Mouse (Mus musculus) Patski (cell line): ENCODE measurements at regions not wholly inside any gene's neighbourhood (a gene's known extent, or its start where the extent isn't known, plus 50 kb on each side); places are given as distances from the start of the nearest gene placed in this dataset.
A peak's percentile ranks its signal among the peaks of the same experiment; 100 is the strongest.

Experiments used
- ATAC-seq: fragments of 100-300 bp; one replicate; pipeline ENCODE4 v1.8.0; 2021
- CTCF ChIA-PET: fragments of 350-600 bp; sonication (Branson Sonifier 250); formaldehyde crosslinking; loops from one replicate; lab custom pipeline; 2022; ENCODE audit warnings: inconsistent platforms; lab: Charles Lee
- POLR2A ChIA-PET: fragments of 350-600 bp; sonication (Branson Sonifier 250); formaldehyde crosslinking; loops from one replicate; lab custom pipeline; 2022; ENCODE audit warnings: antibody characterized with exemption, inconsistent platforms; lab: Charles Lee
- DNase-seq: peaks from one replicate; pipeline ENCODE4 v3.0.0-alpha.2; 2011; ENCODE audit warnings: low read depth, low spot score
- H3K27me3 ChIP-seq: fragments of 371-371 bp; one replicate; pipeline ENCODE4 v1.5.1; 2021
- CTCF ChIP-seq: fragments of 100-300 bp; IDR thresholded peaks from one replicate; pipeline ENCODE4 v1.5.1; 2021
- in situ Hi-C: fragments of 300-500 bp; cut with MboI; formaldehyde crosslinking; loops from 3 replicates; pipeline ENCODE4 v1.11.1; 2018; ENCODE audit warnings: low pct_unique_long_range_greater_than_20kb, mixed read lengths

- H3K27me3 ChIP-seq: peaks cover 40% of the 10 kb centered on the region
- no peak for TF ChIP-seq CTCF
- ATAC-seq: no peak
- CTCF ChIA-PET: interaction anchor here (0.8 kb wide), 1 partner anchor 17 kb away, joined by 3 read pairs; no protein-coding TSS in a partner anchor
- POLR2A ChIA-PET: no interaction called here
- in situ Hi-C loops: no loop called here
- no peak for DNase-seq
Observed at GRCm38 (mm10) chr1:76793438-76793837, 721.5 kb downstream of the Epha4 start.

- in situ Hi-C loops: no loop called here
- ATAC-seq: no peak
- CTCF ChIA-PET: no interaction called here
- peaks cover 24% of the 10 kb centered on the region for H3K27me3 ChIP-seq
- no peak for TF ChIP-seq CTCF
- POLR2A ChIA-PET: no interaction called here
- DNase-seq: no peak
Observed at GRCm38 (mm10) chr1:76819906-76820305, 695.0 kb downstream of the Epha4 start.

- peaks cover 24% of the 10 kb centered on the region for H3K27me3 ChIP-seq
- no peak for TF ChIP-seq CTCF
- in situ Hi-C loops: no loop called here
- ATAC-seq: no peak
- ChIA-PET POLR2A (no interaction called here), CTCF (no interaction called here)
- no peak for DNase-seq
Observed at GRCm38 (mm10) chr1:76821610-76822009, 693.3 kb downstream of the Epha4 start.

- CTCF ChIA-PET: interaction anchor here (1.5 kb wide), 1 partner anchor 9 kb away, joined by 5 read pairs; no protein-coding TSS in a partner anchor
- peak; percentile 65 for ATAC-seq
- no peaks in the 10 kb centered on the region for H3K27me3 ChIP-seq
- TF ChIP-seq CTCF: no peak
- in situ Hi-C loops: loop anchor here (25.0 kb wide), 1 partner anchor 683 kb away; the partner anchor contains the start of gene Epha4
- POLR2A ChIA-PET: no interaction called here
- peak; percentile 56 for DNase-seq
Observed at GRCm38 (mm10) chr1:76829690-76830089, 685.2 kb downstream of the Epha4 start.

GRCm38 (mm10) chr1:76832311-76832710 lies 682.6 kb downstream of the Epha4 start:
- ATAC-seq (no peak), DNase-seq (no peak)
- H3K27me3 ChIP-seq: no peaks in the 10 kb centered on the region
- CTCF ChIA-PET: no interaction called here
- in situ Hi-C loops: loop anchor here (25.0 kb wide), 1 partner anchor 680 kb away; the partner anchor contains the start of gene Epha4
- TF ChIP-seq CTCF: no peak
- POLR2A ChIA-PET: no interaction called here

GRCm38 (mm10) chr1:76835028-76835683 lies 679.7 kb downstream of the Epha4 start:
- in situ Hi-C loops: loop anchor here (25.0 kb wide), 1 partner anchor 677 kb away; the partner anchor contains the start of gene Epha4
- POLR2A ChIA-PET: no interaction called here
- DNase-seq (peak; percentile 28), ATAC-seq (peak; percentile 91)
- no peak for TF ChIP-seq CTCF
- CTCF ChIA-PET: no interaction called here
- H3K27me3 ChIP-seq: no peaks in the 10 kb centered on the region

GRCm38 (mm10) chr1:76849346-76849745 lies 665.5 kb downstream of the Epha4 start:
- peaks cover 8% of the 10 kb centered on the region for H3K27me3 ChIP-seq
- TF ChIP-seq CTCF: no peak
- ATAC-seq (no peak), DNase-seq (no peak)
- ChIA-PET CTCF (no interaction called here), POLR2A (no interaction called here)
- in situ Hi-C loops: loop anchor here (25.0 kb wide), 1 partner anchor 663 kb away; the partner anchor contains the start of gene Epha4

GRCm38 (mm10) chr1:76866304-76866968 lies 648.5 kb downstream of the Epha4 start:
- no peak for DNase-seq

GRCm38 (mm10) chr1:76873207-76873606 lies 641.7 kb downstream of the Epha4 start:
- ChIA-PET CTCF (no interaction called here), POLR2A (no interaction called here)
- DNase-seq: no peak
- H3K27me3 ChIP-seq: peaks cover 6% of the 10 kb centered on the region
- no peak for ATAC-seq
- in situ Hi-C loops: no loop called here
- no peak for TF ChIP-seq CTCF

More at GRCm38 (mm10) chr1:76866304-76866968, 648.5 kb downstream of the Epha4 start:
- POLR2A ChIA-PET: no interaction called here
- in situ Hi-C loops: no loop called here
- TF ChIP-seq CTCF: no peak
- no peak for ATAC-seq
- peaks cover 28% of the 10 kb centered on the region for H3K27me3 ChIP-seq
- CTCF ChIA-PET: no interaction called here

GRCm38 (mm10) chr1:76880111-76880782 lies 634.6 kb downstream of the Epha4 start:
- no peak for TF ChIP-seq CTCF
- DNase-seq: no peak
- peaks cover 5% of the 10 kb centered on the region for H3K27me3 ChIP-seq
- in situ Hi-C loops: no loop called here
- ATAC-seq: no peak
- ChIA-PET POLR2A (no interaction called here), CTCF (interaction anchor here (0.7 to 1.5 kb wide), 2 partner anchors 15 to 33 kb away, joined by 3 read pairs; no protein-coding TSS in a partner anchor)

GRCm38 (mm10) chr1:76880783-76881145 lies 634.1 kb downstream of the Epha4 start:
- peaks cover 7% of the 10 kb centered on the region for H3K27me3 ChIP-seq
- in situ Hi-C loops: no loop called here

More at GRCm38 (mm10) chr1:76880783-76881145, 634.1 kb downstream of the Epha4 start:
- no peak for ATAC-seq
- no peak for DNase-seq
- no peak for TF ChIP-seq CTCF
- ChIA-PET CTCF (interaction anchor here (0.7 to 1.5 kb wide), 2 partner anchors 16 to 33 kb away, joined by 3 read pairs; no protein-coding TSS in a partner anchor), POLR2A (interaction anchor here (0.5 kb wide), 1 partner anchor 133 kb away, joined by 3 read pairs; no protein-coding TSS in a partner anchor)
